Mouse (Mus musculus) cerebellum, adult (tissue): ENCODE measurements around the gene Dio1.

ENCODE experiments used
- ATAC-seq: cut with Nextera tagmentation; 2 replicates; pipeline ENCODE4 v1.9.2; 2017; ENCODE audit warnings: mild to moderate bottlenecking, moderate library complexity, mixed read lengths; ENCODE audit not compliant: insufficient number of reproducible peaks, low FRiP score, low TSS enrichment

Gene Dio1

GRCm38 (mm10) chr4:107249471-107249870 lies 57.5 kb downstream of the Dio1 start:
- ATAC-seq = no peak

- no peak for ATAC-seq
Measured at GRCm38 (mm10) chr4:107248061-107248460, 58.9 kb downstream of the Dio1 start.

- no peak for ATAC-seq
Measured at GRCm38 (mm10) chr4:107247110-107247509, 59.9 kb downstream of the Dio1 start.

GRCm38 (mm10) chr4:107246040-107246439 lies 60.9 kb downstream of the Dio1 start:
- no peak for ATAC-seq

GRCm38 (mm10) chr4:107245368-107245767 lies 61.6 kb downstream of the Dio1 start:
- no peak for ATAC-seq

GRCm38 (mm10) chr4:107243365-107244333 lies 63.3 kb downstream of the Dio1 start:
- ATAC-seq = no peak
